Mouse (Mus musculus) liver, adult 2 months (tissue): ENCODE measurements around the gene Prss1.

ENCODE experiments used
- CTCF ChIP-seq: fragments of 200-500 bp; IDR thresholded peaks from 2 replicates; pipeline ENCODE4 v1.5.1; 2011; ENCODE audit warnings: low read depth, low read length, control low read depth
- POLR2A ChIP-seq: fragments of 200-500 bp; IDR thresholded peaks from 2 replicates; pipeline ENCODE4 v1.6.1; 2011; ENCODE audit warnings: low read length, control low read depth; ENCODE audit not compliant: insufficient read depth; ENCODE audit errors: extremely low read depth

DNA sequence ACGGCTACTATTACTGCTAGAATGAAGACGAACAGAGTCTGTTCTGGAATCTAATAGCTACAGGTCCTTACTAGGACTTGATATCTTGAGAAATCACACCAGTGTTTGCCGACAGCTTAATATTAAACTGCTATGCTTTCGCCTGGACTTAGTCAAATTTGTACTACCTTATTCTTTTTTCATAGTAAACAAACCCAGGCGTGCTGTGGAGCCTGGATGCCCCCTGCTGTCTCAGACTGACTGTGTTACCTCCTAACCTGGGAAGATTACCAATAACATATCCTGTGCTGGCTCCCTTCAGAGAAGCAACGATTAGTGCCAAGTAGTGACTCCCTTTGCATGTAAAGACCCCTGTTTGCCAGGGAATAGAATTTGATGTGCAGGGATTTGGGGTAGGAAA is 46.6 kb downstream of the Prss1 start:
- peak; percentile 77 for TF ChIP-seq CTCF
- TF ChIP-seq POLR2A: no peak
